Mouse (Mus musculus): ENCODE results near the gene Lrfn1.

GRCm38 (mm10) chr7:28447865-28448820 is 3.6 kb upstream of the Lrfn1 start:
- TF ChIP-seq CTCF (IDR thresholded peaks at IDR 0.05; ENCODE audit: low read depth) (no peak), EP300 (optimal IDR thresholded peaks at IDR 0.05) (no peak)
